Mouse (Mus musculus): ENCODE measurements around the gene Gas2l3. TPM values are rescaled to one million over a fixed set of nuclear protein-coding genes. Genes with fewer than 3 reads are reported as not detected.

Gas2l3 gene
- 0.17 TPM for polyA plus RNA-seq (2017; shearing (Covaris generic))

DNA sequence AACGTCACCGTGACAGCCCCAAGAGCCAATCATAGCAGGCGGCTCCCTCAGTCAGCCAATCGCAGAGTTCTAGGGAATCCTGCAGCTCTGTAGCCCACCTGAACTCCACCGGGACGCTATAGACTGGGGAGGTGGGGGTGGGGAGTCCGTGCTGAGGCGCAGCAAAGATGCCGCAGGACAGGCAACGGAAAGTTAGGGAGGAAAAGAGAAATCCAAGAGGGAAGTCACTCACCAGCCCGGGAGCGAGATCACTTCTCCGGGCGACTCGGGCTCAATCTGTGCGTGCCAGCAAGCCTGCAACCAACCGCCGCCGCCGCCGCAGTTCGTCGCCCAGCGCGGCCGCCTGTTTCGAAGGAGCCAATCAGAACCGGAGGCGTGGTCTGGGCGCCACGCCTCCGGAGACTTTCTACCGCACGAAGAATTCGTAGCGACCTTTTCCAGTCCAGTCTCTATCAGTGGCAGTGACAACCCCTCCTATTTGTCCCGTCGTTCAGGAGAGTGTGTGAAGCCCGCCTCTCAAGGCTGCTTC, at the start of gene Gas2l3:
Gas2l3 (minus strand) TSS at position 345 of the 529 bp plus-strand sequence.

Other genes starting within 250 kb of the Gas2l3 start
- not detected for gene Ano4, start 99.2 kb downstream of the Gas2l3 start, polyA plus RNA-seq (2017; shearing (Covaris generic))
- gene Nr1h4, start 89.6 kb upstream of the Gas2l3 start, polyA plus RNA-seq (2017; shearing (Covaris generic)) = not detected
- not detected for gene Slc17a8, start 177.3 kb upstream of the Gas2l3 start, polyA plus RNA-seq (2017; shearing (Covaris generic))
- gene Scyl2, start 242.3 kb upstream of the Gas2l3 start, polyA plus RNA-seq (2017; shearing (Covaris generic)) = 35.2 TPM

Measured in naive thymus-derived CD4-positive, alpha-beta T cell, adult 5 months (primary cell).